Mouse (Mus musculus) hindbrain, embryonic 14.5 days (tissue): ENCODE data around the gene Cyb5r1. TPM values are rescaled to one million over a fixed set of nuclear protein-coding genes. Genes with fewer than 3 reads are reported as not detected.

Experiments
- ATAC-seq: fragments of 200-750 bp; cut with Nextera tagmentation; 2 replicates; pipeline ENCODE4 v1.8.0; 2017; ENCODE audit warnings: moderate number of reproducible peaks, mild to moderate bottlenecking, moderate TSS enrichment, moderate library complexity; ENCODE audit not compliant: low FRiP score
- DNase-seq: peaks from one replicate; pipeline ENCODE4 v3.0.0-alpha.2; 2015; ENCODE audit warnings: low spot score
- H3K27ac ChIP-seq: fragments of 300-500 bp; sonication (generic); 2 replicates; pipeline ENCODE4 v1.5.1; 2014; ENCODE audit warnings: mild to moderate bottlenecking, moderate library complexity
- H3K27me3 ChIP-seq: fragments of 300-500 bp; sonication (generic); 2 replicates; pipeline ENCODE4 v1.6.1; 2014; ENCODE audit warnings: mild to moderate bottlenecking, low read length, mixed read lengths; ENCODE audit not compliant: control insufficient read depth, insufficient read depth
- H3K36me3 ChIP-seq: fragments of 300-500 bp; sonication (generic); replicated peaks from 2 replicates; pipeline ENCODE4 v1.6.1; 2014; ENCODE audit not compliant: control insufficient read depth, insufficient read depth
- H3K4me1 ChIP-seq: fragments of 300-500 bp; sonication (generic); replicated peaks from 2 replicates; pipeline ENCODE4 v1.6.1; 2014; ENCODE audit warnings: antibody characterized with exemption, low read length, mixed read lengths; ENCODE audit not compliant: control insufficient read depth, insufficient read depth
- H3K4me2 ChIP-seq: fragments of 300-500 bp; sonication (generic); replicated peaks from 2 replicates; pipeline ENCODE4 v1.6.1; 2014; ENCODE audit warnings: mild to moderate bottlenecking, moderate library complexity
- H3K4me3 ChIP-seq: fragments of 300-500 bp; sonication (generic); replicated peaks from 2 replicates; pipeline ENCODE4 v1.5.1; 2014; ENCODE audit warnings: mild to moderate bottlenecking, low read length
- H3K9ac ChIP-seq: fragments of 300-500 bp; sonication (generic); 2 replicates; pipeline ENCODE4 v1.6.1; 2014
- H3K9me3 ChIP-seq: fragments of 300-500 bp; sonication (generic); 2 replicates; pipeline ENCODE4 v1.6.1; 2016; ENCODE audit warnings: low read length; ENCODE audit not compliant: control insufficient read depth
- whole genome bisulfite sequencing: fragments of 180-500 bp; shearing (Covaris S2); extraction: QIAGEN DNeasy Blood & Tissue Kit; methylation state at CpG from one replicate; pipeline ENCODE4 v1.1.7; 2014; 5-methylcytosine and 5-hydroxymethylcytosine counted together
- polyA plus RNA-seq: library from polyadenylated mRNA; unstranded; fragments of >200 nt; fragmentation: Nextera tagmentation; extraction: Ambion mirVana; gene quantifications from 2 replicates; pipeline ENCODE4 v1.2.1, GENCODE M21; 2014

Cyb5r1 gene
- polyA plus RNA-seq, 1 experiment from 2014 or later: 13.3 TPM

GRCm38 (mm10) chr1:134381051-134381450, 24.3 kb upstream of the Cyb5r1 start:
- ATAC-seq (no peak), DNase-seq (no peak)
- H3K27ac ChIP-seq: no peak overlapping the region
- H3K4me1 ChIP-seq: no peaks in the 10 kb centered on the region
- 81% methylated on average over 2 of the region's 2 CpGs for whole genome bisulfite sequencing
- no peaks in the 10 kb centered on the region for H3K36me3 ChIP-seq
- H3K9ac ChIP-seq: no peak overlapping the region
- H3K9me3 ChIP-seq: no peaks in the 10 kb centered on the region
- no peak overlapping the region for H3K4me3 ChIP-seq
- 0 out of 2 replicates have a peak, but pooled peaks cover 4% of the 10 kb centered on the region for H3K27me3 ChIP-seq
- H3K4me2 ChIP-seq: no peak overlapping the region

- peak overlapping the region; percentile 47 for H3K4me2 ChIP-seq
- peak; percentile 53 for DNase-seq
These were observed 23.3 kb upstream of the Cyb5r1 start for GRCm38 (mm10) chr1:134381795-134382625.

GRCm38 (mm10) chr1:134384581-134384980, 20.8 kb upstream of the Cyb5r1 start:
- 0 out of 2 replicates have a peak, but pooled peaks cover 4% of the 10 kb centered on the region for H3K27me3 ChIP-seq
- 87% methylated on average over 4 of the region's 4 CpGs for WGBS
- no peak overlapping the region for H3K4me3 ChIP-seq
- H3K27ac ChIP-seq: no peak overlapping the region
- H3K36me3 ChIP-seq: no peaks in the 10 kb centered on the region
- ATAC-seq: no peak
- no peak overlapping the region for H3K4me2 ChIP-seq
- H3K9ac ChIP-seq: no peak overlapping the region
- H3K4me1 ChIP-seq: no peaks in the 10 kb centered on the region
- DNase-seq: no peak
- no peaks in the 10 kb centered on the region for H3K9me3 ChIP-seq

More at GRCm38 (mm10) chr1:134381795-134382625, 23.3 kb upstream of the Cyb5r1 start:
- no peaks in the 10 kb centered on the region for H3K9me3 ChIP-seq
- H3K36me3 ChIP-seq: no peaks in the 10 kb centered on the region
- peak overlapping the region; percentile 1; the same call in 1 of the 2 replicates for H3K9ac ChIP-seq
- no peak overlapping the region for H3K27ac ChIP-seq
- no peaks in the 10 kb centered on the region for H3K4me1 ChIP-seq
- H3K27me3 ChIP-seq: 0 out of 2 replicates have a peak, but pooled peaks cover 4% of the 10 kb centered on the region
- no peak for ATAC-seq
- H3K4me3 ChIP-seq: peak overlapping the region; percentile 20
- WGBS: 19% methylated on average over 19 of the region's 19 CpGs

DNA sequence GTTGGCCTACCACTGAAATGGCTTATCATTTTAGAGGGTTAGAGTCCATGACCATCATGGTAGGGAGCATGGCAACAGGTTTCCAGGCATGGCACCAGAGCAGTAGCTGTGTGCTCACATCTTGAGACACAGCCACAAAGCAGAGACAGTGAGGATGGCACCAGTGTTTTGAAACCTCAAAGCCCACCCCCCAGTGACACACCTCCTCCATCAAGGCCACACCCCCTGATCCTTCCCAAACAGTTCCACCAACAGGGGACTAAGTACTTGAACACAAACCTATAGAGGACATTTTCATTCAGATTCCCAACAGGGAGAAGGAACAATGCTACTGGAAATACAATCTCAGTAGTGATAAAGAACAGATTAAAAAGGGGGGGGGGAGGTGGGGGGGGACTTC, 20.2 kb upstream of the Cyb5r1 start:
- Histone ChIP-seq H3K27ac (no peak overlapping the region), H3K9me3 (no peaks in the 10 kb centered on the region), H3K9ac (no peak overlapping the region), H3K27me3 (0 out of 2 replicates have a peak, but pooled peaks cover 4% of the 10 kb centered on the region), H3K4me1 (no peaks in the 10 kb centered on the region), H3K4me2 (no peak overlapping the region), H3K4me3 (no peak overlapping the region), H3K36me3 (no peaks in the 10 kb centered on the region)
- no peak for ATAC-seq
- DNase-seq: no peak

DNA sequence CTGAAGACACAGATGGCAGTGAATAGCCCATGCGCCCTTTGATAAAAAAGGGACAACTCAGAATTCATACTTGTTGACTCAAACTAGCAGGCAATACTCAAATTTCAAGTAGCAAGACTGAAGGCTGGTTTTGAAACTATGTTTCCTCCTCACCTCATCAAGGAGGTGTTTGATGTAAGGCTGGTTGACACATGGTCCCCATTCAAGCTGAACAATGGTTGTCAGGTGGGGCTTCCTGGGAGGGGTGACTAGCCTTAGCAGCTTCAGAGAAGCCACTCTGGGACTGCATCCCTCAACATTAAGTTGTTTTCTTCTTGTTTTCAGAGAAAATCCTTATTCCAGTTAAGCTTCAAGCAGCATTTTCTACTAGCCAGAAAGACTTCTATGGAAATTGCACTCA, 19.7 kb upstream of the Cyb5r1 start, which contains the start of gene 4933406M09Rik:
4933406M09Rik (plus strand) TSS at position 275 of the 400 bp plus-strand sequence.
- DNase-seq (no peak), ATAC-seq (no peak)
- Histone ChIP-seq H3K27ac (no peak within 1 kb of the TSS), H3K4me2 (no peak within 1 kb of the TSS), H3K9me3 (no peaks in the 10 kb centered on the region), H3K36me3 (no peaks in the 10 kb centered on the region), H3K4me1 (no peaks in the 10 kb centered on the region), H3K27me3 (0 out of 2 replicates have a peak, but pooled peaks cover 4% of the 10 kb centered on the region), H3K4me3 (no peak within 1 kb of the TSS), H3K9ac (no peak within 1 kb of the TSS)
- 94% methylated on average over 1 of the region's 1 CpGs for WGBS

DNA sequence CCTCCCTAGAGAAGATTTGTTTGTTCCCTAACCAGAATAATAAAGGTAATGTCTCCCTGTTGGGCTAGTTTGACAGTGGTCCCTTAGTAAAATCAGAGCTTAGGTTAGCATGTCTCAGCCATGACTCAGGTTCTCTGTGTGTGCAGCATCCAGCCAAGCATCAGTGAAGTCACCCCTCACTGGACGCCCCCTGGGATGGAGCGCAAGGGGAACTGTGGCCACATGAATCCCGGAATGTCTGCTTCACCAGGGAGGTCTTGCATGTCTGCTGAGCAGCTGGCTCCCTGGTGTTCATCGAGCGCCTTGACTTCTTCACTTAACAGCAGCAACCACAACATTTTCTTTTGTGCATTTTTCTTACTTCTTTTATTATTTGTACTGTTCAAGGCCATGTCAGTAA, 11.5 kb upstream of the Cyb5r1 start:
- ATAC-seq (no peak), DNase-seq (no peak)
- 60% methylated on average over 5 of the region's 5 CpGs for WGBS
- no peak overlapping the region for H3K4me2 ChIP-seq
- no peaks in the 10 kb centered on the region for H3K27me3 ChIP-seq
- H3K4me1 ChIP-seq: no peaks in the 10 kb centered on the region
- H3K4me3 ChIP-seq: no peak overlapping the region
- no peak overlapping the region for H3K27ac ChIP-seq
- H3K9ac ChIP-seq: no peak overlapping the region
- H3K9me3 ChIP-seq: no peaks in the 10 kb centered on the region
- H3K36me3 ChIP-seq: no peaks in the 10 kb centered on the region

DNA sequence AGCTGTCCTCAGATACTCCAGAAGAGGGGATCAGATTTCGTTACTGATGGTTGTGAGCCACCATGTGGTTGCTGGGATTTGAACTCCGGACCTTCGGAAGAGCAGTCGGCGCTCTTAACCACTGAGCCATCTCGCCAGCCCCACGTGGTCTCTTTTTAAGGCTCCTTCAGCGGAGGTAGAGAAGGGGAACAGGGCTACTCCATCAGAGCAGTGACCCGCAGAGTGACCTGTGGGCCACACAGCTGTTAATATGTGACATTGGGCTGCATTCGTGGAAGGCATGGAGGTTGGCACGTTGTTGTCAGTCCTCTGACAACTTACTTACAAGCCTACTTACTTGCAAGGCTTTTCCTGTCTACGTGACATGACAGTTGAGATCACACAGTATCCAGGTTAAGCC, 7.1 kb upstream of the Cyb5r1 start:
- 89% methylated on average over 12 of the region's 12 CpGs for WGBS
- Histone ChIP-seq H3K4me3 (no peak overlapping the region), H3K4me2 (no peak overlapping the region), H3K9me3 (no peaks in the 10 kb centered on the region), H3K27ac (no peak overlapping the region), H3K9ac (no peak overlapping the region), H3K27me3 (no peaks in the 10 kb centered on the region), H3K36me3 (no peaks in the 10 kb centered on the region), H3K4me1 (no peaks in the 10 kb centered on the region)
- DNase-seq (no peak), ATAC-seq (no peak)

DNA sequence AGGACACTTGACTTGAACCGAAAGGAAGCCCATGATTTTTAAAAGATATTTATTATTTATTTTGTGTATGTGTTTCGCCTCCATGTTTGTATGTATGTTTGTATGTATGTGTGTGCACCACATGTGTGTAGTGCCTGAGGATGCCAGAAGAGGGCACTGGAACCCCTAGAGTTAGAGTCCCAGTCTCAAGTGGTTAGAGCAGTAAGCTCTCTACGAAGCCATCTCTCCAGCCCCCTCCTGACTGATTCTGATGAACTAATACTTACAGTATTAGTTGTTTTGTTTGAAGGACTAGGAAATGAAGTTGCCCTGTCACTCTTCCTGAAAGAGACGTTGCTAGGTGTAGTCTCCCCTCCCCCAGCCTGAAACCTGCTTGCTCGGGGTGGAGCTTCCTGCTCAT, 5.6 kb upstream of the Cyb5r1 start:
- H3K4me2 ChIP-seq: no peak overlapping the region
- H3K36me3 ChIP-seq: no peaks in the 10 kb centered on the region
- H3K4me3 ChIP-seq: no peak overlapping the region
- no peak overlapping the region for H3K27ac ChIP-seq
- ATAC-seq: no peak
- H3K27me3 ChIP-seq: no peaks in the 10 kb centered on the region
- WGBS: 58% methylated on average over 5 of the region's 5 CpGs
- no peaks in the 10 kb centered on the region for H3K4me1 ChIP-seq
- no peak overlapping the region for H3K9ac ChIP-seq
- H3K9me3 ChIP-seq: no peaks in the 10 kb centered on the region
- no peak for DNase-seq

DNA sequence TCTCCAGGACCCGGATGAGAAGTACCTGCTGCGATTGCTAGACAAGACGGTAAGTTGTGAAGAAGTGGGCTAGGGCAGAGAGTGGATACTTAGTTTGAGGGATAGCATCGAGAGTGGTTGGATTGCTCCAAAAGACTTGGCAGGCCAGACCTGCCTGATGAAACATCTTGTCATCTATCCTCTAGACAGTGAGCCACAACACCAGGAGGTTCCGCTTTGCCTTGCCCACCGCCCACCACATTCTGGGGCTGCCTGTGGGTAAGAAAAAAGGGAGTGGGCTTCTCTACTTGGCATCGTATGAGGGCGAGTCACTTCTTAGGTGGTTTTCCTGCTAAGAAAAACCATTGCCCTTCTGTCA, 1.0 kb downstream of the Cyb5r1 start:
- ATAC-seq (no peak), DNase-seq (no peak)
- Histone ChIP-seq H3K36me3 (peaks cover 6% of the 10 kb centered on the region; the same call in 1 of the 2 replicates), H3K4me3 (peak overlapping the region; percentile 58), H3K4me1 (0 out of 2 replicates have a peak, but pooled peaks cover 4% of the 10 kb centered on the region), H3K4me2 (peak overlapping the region; percentile 83), H3K9ac (peak overlapping the region; percentile 69), H3K27ac (no peak overlapping the region), H3K27me3 (no peaks in the 10 kb centered on the region), H3K9me3 (no peaks in the 10 kb centered on the region)
- WGBS: 37% methylated on average over 8 of the region's 8 CpGs
